Mouse (Mus musculus): ENCODE data around the gene Gm20877.
"Not testable (repeated sequence)": the region's sequence is repeated elsewhere in the genome, so short reads cannot be mapped to it uniquely, and the experiment has no call there.

Gm20877 gene

DNA sequence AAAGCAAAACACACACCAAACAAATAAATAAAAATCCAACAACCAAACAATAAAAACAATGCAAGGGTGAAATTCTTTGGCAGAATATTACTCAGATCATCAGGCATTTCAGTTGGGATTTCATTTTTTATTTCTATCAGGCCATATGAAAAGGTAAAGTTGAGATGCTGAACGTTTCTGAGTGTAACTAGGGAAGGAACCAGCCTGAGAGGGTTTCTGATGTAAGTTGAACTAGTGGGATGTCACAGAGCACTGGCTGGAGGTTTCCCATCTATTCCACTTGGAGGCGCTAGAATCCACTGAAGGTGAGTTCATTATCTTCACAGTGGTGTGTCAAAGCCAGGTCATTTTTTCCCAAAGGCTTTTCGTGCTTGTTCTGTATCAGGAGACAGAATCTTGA lies at the start of gene Gm20877:
Gene Gm20877, plus strand, starts transcription at position 301 of the 400 bp plus-strand sequence.
- DNase-seq (ENCODE audit: low spot score): not testable (repeated sequence)
